Mouse (Mus musculus): ENCODE data around the gene Slc39a11.

The Slc39a11 gene

DNA sequence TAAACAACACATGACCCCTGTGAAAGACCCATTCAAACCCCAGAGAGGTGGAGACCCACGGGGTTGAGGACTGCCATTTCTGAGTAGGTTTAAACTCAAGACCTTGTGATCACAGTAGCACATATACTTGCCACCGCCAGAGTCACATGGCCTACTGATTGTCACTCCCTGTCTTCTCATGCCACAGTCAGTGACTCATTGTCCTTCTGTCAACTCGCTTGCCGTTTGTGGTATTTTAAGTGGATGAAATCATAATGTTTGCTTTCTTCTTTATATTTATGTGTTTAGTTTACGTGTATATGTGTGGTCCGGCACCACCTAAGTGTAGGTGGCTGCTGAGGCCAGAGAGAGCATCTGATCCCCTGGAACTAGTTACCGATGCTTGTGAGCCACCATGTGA lies 112.2 kb downstream of the Slc39a11 start:
- DNase-seq: no peak

DNA sequence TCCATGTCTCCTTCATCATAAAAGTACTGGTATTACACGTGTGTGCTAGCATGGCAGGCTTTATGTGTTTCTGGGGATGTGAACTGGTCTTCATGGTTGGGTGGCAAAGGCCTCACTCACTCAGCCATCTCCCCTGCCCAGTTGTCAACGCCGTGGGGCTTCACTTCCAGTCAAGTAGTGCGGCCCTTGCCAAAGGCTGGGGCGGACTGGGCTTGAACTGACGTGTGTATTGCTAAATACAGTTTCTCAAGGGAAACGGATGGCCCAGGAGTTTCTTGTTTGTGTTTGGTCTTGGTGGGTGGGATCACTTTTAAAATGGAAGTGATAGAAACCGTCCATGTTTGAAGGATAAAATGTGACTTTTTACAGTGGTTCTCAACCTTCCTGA lies 112.7 kb downstream of the Slc39a11 start:
- DNase-seq: no peak

DNA sequence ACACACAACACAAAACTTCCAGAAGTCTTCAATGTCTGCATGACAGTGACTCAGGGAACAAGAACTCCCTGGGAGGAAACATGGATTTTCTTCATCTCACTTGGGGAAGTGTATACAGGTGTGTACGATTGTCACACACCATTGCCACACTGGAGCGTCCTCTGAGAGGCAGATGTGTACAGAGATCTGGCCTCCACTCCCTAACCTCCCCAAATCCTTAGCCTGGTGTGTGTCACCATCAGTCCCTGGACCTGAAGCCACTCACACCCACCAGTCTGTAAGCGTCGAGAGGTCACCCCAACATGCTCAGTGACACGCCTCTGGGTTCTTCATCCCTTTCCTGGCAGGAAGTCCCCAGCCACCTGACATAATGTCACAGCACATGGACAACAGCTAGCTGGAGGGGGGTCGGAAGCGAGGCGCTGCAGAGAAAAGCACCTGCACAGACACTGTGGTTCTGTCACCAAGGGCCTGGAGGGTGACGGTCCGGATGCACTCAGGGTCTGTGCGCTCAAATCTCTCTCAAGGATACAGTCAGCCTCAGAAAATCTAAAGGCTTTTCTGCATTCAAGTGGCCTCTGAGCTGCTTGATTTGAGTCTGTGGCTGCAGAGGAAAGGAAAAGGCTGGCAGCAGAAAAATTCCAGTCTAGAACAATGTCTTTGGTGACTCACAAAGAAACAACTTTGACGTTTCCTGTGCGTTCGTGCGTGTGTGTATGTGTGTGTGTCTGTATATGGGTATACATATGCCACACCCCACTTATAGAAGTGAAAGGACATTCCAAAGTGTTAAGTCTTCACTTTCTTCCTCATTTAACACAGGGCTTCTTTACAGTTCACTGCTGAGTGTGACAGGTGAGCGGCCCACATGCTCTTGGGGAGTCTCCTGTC lies 113.3 kb downstream of the Slc39a11 start:
- peak in 1 of 2 experiments; percentile 34 for DNase-seq

DNA sequence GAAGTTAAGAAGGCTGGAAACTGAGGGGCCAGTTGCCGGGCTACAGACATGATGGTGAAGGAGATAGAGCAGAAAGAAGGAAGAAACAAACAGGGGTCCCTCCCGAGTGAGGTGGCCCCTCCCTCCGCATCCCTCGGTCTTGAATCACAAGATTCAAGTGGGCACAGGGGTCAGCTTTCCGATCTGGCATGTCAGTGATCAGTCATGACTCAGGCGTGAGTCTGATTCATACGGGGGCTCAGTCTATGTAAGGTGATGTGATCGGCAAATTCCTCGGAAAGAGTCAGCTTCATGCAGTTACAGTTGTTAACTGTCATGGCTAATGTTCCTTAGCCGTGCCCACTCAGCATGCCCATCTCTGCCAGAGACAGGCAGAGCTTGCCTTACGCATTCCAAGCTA lies 115.5 kb downstream of the Slc39a11 start:
- no peak for DNase-seq

DNA sequence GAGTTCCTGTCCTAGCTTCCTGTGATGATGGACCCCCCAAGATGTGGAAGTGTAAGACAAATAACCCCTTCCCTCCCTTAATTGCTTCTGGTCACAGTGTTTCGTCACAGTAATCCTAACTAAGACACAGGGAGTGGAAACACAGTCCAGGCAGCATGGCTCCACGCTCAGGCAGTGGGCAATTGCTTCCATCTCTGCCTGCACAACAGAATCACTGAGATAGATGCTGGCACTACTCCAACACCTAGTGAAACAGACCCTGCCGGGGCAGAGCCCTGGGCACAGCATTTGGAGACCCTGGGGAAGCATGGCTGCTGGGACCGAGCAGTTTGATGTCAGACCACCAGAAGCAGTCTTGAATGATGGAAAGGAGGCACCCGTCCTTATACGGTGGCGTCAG lies 115.9 kb downstream of the Slc39a11 start:
- no peak for DNase-seq

DNA sequence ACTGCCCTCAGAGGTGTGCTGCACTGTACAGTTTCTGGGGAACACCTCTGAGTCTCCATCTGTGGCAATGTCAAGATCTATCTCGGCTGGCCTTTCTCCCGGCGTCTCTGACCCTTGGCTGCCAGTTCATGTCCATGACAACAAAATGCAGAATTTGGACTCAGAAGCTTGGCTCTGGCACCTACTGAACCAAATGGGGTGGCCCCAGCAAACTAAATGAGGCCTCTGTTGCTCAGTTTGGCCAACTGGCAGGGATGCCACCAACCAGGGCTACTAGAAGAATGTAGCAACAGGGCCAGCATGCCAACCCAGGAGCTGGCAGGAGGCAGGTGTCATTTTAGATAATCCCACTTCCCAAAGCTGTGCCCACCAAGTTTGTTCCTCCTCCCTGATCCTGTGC lies 121.5 kb downstream of the Slc39a11 start:
- DNase-seq: no peak

DNA sequence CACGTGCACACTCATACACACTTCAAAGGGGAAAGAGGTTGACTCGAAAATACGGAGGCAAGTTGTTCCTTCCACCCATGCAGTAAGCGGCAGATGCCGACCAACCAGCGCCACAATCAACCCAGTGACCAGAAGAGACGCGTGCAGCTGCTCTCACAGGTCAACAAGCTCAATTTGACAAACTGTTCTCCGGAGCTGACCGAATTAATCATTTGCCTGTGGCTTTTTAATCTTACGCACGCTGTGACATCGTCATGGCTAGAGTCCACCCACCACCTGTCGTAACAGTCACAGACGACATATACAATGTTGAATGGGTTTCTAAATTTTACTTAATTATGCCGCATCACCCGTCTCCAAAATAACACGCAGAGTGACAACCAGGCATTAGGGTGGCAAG lies 124.1 kb downstream of the Slc39a11 start:
- no peak for DNase-seq

DNA sequence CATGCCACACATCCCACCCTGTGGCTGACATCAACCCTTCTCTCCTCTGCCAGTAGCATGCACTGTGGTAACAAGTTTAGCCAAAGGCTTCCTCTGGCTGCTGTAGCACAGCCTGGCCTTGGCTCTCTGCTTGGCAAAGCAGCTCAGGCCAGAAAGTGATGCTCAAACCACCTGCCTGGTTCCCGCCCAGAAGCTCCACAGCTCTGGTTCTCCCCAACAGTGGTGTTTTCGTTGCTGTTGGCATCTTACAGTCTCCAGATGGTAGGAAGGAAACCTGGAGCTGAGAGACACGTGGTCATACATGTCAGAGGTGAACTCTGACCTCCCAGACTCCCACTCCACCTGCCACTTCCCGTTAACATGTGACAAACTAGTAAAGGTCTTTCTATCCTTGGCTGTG lies 127.2 kb downstream of the Slc39a11 start:
- DNase-seq: no peak

DNA sequence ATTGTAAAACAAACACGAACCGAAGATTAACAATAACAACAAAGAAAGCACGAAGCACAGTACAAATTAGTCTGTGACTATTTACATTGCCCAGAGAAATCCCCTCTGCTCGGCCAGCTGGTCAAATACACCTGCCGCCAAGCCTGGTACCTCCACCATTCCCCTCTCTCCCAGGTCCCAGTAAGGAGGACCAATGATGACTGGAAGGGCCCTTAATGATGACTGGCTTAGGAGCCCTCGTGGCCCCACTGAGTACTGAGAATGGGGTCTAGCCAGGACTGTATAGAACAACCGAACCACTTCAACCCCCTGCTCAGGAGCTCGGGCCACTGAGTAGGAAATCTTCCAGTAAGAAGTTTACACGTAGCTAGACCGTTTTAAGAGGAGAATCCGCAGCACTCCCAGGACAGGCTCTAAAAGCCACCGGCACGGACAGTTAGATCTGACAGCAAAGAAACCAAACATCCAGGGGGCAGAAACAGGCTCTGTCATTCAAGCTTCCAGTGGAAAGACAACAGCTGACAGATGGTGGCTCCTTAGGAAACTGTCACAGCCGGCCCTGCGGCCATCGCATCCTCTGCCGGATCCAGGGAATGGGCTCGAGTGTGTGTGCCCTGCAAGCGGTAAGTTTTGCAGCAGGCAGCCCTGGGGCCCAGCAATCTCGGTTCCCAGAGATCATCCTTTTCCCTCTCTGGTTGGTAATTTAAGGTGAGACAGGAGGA lies 128.2 kb downstream of the Slc39a11 start:
- DNase-seq: no peak

DNA sequence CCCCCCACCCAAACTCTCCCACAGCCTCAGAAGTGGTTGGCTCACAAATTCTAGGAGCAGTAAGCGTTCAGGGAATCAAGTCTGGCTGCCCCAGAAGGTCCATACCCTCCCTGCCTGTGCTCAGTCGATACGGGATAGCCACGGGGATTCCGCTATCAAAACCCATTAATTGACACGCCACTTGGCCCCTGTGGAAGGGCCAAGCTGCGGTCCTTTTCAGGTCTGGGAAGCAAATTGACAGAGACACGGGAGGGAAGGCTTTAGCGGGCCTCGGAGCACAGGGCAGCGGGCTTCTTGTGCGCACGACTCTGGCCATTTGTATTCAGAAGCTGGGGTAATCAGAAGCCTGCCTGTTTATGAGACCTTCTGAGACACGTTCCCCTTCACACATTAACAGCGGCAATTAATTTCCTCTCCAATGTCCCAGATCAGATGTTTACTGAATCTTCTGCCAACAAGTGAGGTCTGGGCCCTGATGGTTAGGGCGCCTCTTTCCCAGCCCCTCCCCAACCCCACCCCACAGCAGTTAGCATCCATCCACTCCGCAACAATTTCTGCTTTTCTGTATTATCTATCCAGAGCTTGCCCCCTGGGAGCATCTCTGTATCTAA lies 128.9 kb downstream of the Slc39a11 start:
- DNase-seq: no peak

DNA sequence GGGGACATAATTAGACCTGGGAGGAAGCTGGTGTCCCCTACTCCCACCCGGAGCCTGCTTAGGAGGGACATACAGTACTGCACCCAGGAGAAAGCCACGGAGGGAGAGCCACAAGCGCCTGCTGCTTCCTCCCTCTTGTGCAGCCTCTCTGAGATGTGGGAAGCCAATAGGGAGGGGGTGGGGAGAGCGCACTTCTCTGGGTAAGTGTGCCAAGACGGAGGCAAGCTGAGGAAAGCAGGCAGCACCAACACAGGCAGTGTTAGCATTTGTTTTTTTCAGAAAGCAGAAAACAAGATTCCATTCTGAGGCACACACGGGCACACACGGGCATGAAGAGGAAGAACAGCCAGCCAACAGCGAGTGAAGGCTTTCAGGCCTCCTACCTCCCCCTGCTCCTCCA lies 129.5 kb downstream of the Slc39a11 start:
- no peak for DNase-seq

DNA sequence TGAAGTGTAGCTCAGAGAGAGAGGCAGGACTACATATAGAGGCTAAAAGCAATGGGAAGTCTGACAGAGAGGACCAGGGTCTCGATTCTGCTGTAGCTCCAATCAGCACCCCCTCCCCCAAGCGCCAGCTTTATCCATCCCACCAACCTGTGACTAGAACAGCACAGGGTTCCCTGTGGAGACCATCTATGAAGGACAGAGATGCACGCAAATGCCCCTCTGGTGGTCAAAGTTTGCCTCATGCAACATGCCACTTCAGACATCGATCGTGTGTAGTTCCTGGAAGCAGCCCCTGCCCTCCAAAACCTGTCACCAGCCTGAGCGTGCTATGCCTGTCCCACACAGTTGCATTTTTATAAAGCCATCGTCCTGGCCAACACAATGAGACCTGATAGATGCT lies 129.9 kb downstream of the Slc39a11 start:
- DNase-seq: no peak

DNA sequence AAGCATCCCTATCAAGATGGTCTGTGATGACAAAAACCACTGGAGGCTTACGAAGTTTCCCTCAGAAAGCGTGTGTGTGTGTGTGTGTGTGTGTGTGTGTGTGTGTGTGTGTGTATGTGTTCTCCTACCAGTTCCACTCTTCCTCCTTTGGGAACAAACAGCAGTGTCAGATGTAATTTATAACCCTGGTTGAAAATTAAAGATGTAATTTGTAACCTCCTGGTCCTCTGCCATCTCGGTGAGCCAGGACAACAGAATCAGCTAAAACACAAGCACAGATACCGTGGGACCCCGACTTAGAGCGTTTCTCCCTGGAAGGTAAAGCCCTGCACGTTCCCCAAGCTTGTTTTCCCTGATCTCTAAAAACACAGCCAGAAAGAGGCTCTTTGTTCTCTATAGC lies 131.7 kb downstream of the Slc39a11 start:
- no peak for DNase-seq

DNA sequence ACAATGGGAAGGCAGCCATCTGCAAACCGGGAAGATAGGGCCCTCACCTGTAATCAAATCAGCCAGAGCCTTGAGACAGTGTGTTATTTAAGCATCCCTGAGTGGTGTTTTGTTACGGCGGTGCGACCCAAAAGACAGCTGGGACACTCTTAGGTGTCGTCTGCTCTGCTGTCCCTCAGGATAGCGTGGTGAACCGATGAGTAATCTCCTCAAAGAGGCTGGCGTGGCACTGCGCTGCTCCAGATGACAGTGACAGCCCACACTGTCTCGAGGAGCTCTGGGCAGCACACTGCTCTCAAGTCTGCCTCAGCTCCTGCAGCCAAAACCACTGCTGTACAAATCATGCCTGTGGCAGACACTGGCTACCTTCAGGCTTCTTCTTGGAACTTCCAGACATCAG lies 133.7 kb downstream of the Slc39a11 start:
- DNase-seq: no peak

DNA sequence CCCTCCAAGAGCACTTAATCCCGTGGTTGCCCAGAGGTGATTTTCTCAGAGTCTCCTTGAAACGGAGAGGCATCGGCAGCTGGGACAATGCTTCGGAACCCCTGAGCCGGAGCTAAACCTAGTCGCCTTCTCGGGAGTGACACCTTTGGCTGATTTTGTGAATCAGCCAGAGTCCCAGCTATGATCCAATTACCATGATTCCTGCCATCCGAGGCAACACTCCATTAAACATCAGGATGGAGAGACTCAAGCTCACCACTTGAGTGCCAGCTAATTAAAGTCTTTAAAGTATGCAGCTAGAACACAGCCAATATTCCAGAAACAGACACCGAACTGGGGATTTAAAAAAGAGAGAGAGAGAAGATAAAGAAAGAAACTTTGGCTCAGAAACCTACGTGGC lies 136.9 kb downstream of the Slc39a11 start:
- no peak for DNase-seq

DNA sequence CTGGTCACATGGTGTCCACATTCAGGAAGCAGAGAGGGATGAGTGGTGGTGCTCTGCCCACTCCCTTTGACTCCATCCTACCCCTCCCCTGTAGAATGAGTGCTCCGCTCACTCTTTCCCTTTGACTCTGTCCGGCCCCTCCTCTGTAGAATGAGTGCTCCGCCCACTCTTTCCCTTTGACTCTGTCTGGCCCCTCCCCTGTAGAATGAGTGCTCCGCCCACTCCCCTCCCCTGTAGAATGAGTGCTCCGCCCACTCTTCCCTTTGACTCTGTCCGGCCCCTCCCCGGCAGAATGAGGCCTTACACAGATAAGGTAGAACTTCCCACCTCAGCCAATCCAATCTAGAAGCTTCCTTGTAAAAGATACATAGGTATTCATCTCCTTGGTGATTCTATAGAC lies 137.7 kb downstream of the Slc39a11 start:
- no peak for DNase-seq

DNA sequence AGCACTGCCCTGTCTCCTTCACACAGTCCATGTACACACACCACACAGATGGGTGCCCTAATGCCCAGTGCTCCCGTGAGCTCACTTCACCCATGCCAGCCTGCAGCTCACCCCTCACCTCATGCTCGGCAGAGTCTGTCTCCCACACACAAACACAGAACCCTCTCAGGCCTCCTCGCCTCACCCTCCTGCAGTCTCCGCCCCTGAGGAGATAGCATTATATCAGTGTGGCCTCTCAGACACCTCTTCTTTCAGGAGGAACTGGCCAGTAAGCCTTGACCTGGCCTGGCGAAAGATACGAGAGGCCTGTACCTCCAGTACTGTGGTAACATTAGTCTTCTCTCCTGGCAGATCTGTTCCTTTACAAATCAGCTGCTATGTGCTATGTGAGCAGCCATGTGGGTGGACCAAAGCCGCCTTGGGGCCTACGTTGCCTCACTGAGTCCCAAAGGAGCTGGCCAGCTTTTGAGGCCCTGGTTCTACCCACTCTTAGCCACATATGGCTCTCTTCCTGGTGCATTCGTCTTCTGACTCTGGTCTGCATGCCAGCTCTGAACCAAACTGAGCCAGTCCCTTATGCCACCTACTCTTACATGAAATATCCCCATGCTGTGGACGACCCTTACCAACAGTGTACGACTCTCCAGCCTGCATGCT lies 138.8 kb downstream of the Slc39a11 start:
- DNase-seq: no peak

DNA sequence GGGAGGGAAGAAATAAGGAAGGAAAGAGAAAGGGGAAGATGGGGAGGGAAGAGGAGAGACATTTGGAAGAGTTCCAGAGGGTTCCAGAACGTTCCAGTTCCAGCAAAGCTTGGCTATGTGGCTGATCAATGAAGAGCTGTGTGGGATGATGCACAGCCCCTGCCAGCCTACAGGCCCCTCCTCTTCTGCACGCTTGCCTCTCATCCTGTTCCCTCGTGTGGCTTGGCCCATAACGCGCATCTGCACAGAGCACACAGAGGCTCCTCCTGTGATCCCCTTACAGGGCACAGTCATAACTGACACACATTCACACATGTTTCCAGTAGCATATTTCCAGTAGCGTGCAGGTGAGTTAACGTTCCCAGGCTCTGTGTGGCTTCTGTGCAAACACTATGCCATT lies 139.6 kb downstream of the Slc39a11 start:
- no peak for DNase-seq

DNA sequence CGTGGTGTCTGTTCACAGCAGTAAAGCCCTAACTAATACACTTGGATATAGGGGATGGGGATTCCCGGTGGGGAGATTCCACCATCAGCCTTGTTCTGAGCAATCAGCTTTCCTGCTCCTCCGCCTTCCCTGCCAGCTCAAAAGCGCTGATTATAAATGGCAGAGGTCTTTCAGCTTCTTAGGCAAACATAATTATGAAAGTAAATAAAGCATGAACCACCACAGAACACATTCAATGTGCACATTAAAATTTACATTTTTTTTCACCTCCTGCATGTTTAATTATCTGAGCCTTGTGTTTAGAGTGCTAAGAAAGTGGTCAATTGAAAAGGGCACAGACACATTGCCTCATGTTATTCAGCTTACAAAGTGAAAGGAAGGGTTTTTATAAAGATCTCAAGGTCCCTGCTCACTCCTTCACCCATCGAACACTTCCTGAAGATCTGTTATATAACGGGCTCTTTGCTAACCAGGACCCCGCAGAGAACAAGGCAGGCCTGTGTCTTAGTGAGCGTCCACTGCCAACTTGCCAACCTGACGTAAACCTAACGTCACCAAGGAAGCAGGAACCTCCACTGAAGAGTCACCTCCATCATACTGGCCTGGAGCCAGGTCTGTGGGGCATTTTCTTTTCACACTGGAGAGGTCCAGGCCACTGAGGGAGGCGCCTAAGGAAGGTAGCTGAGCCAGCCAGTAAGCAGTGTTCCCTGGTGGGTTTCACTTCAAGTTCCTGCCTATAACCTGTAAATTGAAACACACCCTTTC lies 142.0 kb downstream of the Slc39a11 start:
- DNase-seq: peak; percentile 26 to 28

DNA sequence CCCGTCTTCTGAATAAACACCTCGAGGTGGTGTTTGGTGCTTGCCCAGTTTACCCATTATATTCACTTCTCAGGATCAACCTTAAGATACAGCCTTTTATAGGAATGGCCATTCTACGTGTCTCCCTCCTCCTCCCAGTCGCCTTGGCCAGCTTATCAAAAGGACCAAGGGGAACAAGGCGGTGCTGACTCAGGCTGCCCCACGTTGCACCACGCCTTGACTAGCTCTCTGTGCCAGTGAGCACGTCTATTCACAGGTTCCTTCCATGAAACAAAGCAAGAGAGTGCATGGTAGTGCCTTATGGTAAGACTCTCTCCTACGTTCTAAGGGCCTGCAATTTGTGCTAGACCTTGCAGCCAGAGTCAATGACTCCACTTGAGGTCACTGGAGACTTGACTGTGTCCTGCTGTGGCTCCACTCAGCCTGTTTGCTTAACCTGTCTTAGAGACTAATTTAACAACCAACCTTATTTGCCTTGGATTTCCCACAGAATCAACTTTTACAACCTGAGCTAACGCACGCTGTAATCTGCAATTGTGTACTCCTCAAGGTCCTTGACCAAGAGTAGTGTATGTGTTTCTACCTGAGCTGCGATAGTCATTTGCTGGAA lies 144.2 kb downstream of the Slc39a11 start:
- no peak for DNase-seq

DNA sequence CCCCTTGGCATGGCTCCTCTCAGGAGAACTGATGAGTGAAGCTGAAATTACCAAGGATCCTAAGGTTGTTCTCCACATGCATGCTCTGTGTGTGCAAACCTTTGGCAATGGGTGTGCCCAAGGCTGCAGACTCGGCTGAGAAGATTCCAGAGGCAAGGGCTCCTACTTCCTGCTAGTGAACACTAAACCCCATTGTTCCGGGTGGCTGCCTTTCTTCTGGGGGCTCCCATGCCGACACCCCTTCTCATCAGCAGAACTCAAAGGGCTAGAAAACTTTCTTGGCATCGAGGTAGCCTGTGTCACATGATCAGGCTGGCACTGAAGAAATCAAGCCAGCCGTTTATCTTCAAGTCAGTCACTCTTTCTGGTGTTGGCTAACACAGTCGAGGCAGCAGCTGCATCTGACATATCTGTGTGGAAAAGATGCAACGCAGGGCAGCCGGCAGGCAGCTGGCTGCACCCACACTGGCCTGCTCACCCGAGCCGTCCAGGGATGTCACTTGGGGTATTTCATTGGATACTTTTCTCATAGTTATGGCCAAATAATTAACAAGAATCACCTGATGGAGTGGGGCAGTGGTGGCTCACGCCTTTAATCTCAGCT lies 145.3 kb downstream of the Slc39a11 start:
- DNase-seq: peak; percentile 14 to 60

DNA sequence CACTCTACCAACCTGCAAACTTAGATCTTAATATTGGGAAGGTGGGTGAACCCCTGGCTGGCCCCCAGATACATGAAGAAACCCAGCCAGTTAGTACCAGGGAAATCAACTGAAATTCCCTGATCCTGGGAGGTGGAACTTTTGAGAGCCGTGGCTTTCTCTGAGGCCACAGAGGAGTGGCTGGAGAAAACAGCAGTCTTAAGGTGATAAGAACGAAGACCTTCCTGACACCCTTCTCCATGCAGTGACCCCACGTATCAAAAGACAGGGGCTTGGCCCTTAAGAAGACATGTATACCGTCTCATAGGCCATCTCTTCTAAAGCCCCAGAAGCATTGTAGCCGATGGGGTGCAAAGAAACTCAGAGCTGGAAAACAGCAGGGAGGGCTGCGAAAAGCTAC lies 146.9 kb downstream of the Slc39a11 start:
- DNase-seq: no peak

All from lung, postnatal 4 days (tissue).